Mouse (Mus musculus): ENCODE measurements at regions not wholly inside any gene's neighbourhood (a gene's known extent, or its start where the extent isn't known, plus 50 kb on each side); places are given as distances from the start of the nearest gene placed in this dataset.

- peak; percentile 83 to 85 for DNase-seq (ENCODE audit: low spot score in 2 of 2)
These were observed 66.7 kb downstream of the Rwdd3 start for GRCm38 (mm10) chr3:121104571-121105407.

DNA sequence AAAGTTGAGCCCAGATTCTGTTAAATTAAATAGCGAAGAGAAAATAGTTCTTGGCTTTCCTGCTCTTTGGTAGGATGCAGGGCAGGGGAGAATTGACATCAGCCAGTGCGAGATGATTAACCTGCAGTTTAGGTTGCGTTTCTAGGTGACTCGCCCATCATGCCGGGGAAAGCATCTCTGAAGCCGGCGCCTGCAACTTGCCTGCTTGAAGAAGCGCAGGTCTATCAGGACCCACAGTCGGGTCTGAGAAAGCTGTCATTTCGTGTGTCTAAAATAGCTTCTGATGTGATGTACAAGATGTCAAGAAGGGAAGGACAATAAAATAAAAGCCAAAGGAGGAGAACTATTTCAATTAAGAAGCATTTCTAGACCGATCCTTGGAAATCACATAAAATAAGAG, 68.6 kb downstream of the Rwdd3 start:
- DNase-seq (ENCODE audit: low spot score in 2 of 2), result no peak

- no peak for DNase-seq (ENCODE audit: low spot score in 2 of 2)
These were observed 69.4 kb downstream of the Rwdd3 start for GRCm38 (mm10) chr3:121102120-121102519.

DNA sequence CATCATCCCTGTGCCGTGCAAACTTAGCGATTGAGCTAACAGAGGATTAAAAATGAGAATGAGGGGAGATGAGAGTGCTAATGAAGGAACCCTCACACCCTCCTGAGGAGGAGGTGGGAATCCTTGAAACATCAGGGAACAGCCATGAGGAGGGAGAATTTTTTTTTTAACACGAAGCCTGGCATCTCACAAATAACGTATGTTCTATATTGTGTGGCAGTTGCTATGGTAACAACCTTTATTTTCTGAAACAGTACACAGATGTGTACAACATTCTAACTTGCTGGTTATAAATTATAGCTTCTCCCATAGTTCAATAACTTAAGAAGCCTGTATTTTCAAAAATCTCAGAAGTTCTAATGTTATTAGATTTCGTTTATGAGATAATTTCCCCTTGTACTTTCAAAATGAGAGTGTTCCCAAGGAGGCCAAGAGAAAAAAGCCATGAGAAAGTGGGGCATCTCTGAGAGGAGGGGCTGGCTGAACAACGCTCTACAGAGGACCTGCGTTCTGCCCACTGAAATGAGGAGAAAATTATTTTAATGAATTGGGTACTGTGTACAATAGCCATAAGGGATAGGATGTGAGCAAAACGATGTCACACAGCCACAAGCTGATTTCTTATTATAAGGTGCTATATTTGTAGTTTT, 71.2 kb downstream of the Rwdd3 start:
- DNase-seq (ENCODE audit: low spot score in 2 of 2), result no peak

DNA sequence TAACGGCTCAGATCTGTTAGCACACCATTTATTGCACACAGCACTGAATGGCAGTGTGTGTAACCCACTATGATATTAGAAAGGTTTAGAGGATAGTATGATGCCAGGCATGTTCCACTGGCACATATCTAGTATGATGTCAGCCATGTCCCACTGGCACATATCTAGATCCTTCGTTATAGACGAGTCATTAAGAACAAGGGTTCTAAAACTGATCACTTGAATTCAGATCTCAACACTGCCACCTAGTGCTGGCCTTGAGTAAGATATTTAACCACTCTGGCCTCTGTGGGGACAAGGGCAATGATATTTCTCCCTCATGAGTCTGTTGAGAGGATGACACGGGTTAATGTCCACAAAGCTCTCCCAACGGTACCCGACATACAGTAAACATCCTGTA, 78.0 kb downstream of the Rwdd3 start:
- peak in 1 of 2 experiments; percentile 45 for DNase-seq (ENCODE audit: low spot score in 2 of 2)

GRCm38 (mm10) chr3:121088724-121089123, 82.8 kb downstream of the Rwdd3 start:
- no peak for DNase-seq (ENCODE audit: low spot score in 2 of 2)

DNA sequence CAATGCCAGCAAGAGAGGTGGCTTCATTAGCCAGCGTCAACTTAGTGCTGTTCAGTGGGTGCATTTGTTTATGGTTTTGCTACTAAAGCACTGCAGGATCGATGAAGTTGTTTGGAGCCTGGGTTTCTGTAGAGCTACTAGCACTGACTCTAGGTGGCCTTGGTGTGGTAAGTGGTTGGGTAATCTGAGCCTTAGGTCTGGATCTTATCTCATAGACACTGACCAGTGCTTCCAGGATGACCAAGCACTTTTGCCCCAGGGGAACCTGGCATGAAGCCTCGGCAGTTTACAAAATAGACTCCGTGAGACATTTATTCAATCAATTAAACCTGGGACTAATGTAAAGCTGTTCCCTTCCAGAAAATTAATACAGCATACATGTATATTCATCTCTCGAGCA, 102.8 kb downstream of the Rwdd3 start:
- no peak for DNase-seq (ENCODE audit: low spot score in 2 of 2)

DNA sequence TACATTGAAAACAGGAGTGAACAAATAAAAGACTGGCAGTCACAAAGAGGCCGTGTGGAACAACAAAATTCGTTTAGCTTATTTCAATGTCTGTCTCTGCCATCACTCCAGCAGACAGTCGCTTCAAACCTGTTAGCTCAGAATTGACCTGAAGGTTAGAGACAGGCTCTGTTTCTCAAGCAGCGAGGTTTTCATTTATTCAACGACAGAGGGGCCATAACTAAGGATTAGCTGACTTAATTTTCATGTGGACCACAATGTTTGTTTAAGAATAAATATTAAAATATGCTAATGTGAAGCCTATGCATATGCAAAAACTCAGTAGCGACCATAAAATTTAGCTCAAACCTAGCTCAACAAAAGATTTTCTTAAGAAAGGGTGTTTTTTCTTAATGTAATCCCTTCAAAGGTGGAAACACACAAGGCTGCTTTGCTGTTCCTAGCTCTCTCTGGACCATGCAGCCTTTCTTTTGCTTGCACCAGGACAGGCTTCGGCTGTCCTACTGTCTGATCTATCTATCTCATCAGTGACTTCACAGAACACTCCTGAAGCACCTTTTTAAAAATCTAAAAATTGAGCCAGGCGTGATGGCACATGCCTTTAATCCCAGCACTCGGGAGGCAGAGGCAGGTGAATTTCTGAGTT, 135.5 kb downstream of the Rwdd3 start:
- DNase-seq (ENCODE audit: low spot score in 2 of 2), result no peak

DNA sequence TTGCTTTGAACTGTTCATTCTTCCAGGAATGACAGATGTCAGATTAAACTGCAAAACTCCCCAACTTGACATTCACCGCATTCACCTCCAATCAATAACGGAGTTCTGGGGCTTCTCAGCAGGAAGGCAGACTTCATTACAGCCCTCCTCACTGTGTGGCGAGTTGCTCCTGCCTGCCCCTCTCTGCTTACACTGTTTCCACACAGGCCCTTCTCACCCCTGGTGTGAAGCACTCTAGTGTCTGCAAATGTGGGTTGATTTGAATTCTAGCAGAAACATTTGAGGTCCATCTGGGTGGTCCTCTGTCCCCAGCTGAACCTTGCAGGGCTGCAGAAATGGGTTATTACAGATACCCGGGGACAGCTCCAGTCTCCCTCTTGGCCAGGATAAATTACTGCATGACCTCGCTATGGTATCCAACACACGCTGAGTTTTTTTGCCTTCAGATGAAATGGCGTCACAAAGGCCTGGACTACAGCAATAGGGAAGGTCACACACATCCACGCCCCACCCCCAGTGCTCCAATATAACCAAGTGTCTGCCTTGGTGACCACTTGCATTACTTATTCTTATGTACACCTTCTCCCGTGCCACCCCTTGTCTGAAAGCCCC, 145.8 kb downstream of the Rwdd3 start:
- DNase-seq (ENCODE audit: low spot score in 2 of 2), result no peak

GRCm38 (mm10) chr3:121024810-121025209, 146.7 kb downstream of the Rwdd3 start:
- DNase-seq (ENCODE audit: low spot score in 2 of 2), result no peak

- DNase-seq (ENCODE audit: low spot score in 2 of 2), result no peak
These were observed 150.2 kb downstream of the Rwdd3 start for GRCm38 (mm10) chr3:121021126-121021848.

DNA sequence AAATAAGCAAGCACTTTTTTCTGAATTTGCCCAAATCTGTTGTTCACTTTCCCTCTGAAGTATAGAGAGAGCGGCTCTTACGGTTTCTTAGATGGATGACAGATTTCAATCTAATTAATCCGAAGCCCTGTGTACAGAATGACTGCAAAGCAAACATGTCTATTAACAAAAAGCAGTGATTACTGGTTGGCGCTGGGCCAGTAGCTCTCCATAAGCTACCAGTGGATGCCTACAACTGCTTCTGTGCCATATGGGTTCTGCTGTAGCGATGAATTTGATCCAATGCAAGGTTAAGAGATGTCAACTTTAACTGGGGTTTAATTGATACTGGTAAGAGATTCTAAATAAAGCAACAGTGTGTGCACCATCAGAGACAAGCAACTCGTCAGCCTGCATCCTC, 162.3 kb downstream of the Rwdd3 start:
- DNase-seq (ENCODE audit: low spot score in 2 of 2), result peak; percentile 8 to 51

- DNase-seq (ENCODE audit: low spot score in 2 of 2), result peak; percentile 47 to 75
These were observed 187.8 kb downstream of the Rwdd3 start for GRCm38 (mm10) chr3:120983556-120984270.

GRCm38 (mm10) chr3:120982795-120983555, 188.5 kb downstream of the Rwdd3 start:
- no peak for DNase-seq (ENCODE audit: low spot score in 2 of 2)

- DNase-seq (ENCODE audit: low spot score in 2 of 2), result no peak
These were observed 189.3 kb downstream of the Rwdd3 start for GRCm38 (mm10) chr3:120982218-120982617.

DNA sequence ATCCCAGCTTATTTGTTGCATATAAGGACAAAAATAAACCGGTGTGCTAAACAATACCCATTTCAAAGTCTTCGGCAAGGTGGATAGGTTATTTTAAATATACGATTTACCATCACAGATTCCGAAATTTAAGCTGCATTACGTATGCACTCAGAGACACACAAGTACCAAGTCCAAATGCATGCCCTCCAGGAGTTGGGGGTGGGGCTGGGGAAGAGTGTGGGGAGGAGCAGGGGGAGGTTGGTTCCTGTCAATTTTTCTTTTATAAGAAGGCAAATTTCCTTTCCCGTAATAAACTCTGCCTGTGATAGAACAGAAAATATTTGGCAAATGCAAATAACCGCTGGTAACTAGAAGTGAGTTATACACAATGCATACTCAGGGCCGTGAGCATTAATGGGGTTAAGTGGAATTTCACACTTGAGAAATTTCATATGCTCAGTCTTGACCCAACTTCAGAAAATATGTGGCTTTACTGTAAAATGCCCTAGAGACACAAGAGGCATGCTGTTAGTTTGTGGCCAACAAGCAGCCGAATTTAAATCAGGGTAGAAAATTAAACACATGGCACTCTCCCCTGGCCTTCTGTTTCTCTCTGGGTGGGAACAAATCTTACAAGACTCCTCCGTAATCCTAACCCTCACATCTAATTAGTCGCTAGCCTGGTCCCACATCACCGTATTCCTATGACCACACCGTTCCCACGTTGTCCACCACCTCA, 200.6 kb downstream of the Rwdd3 start:
- DNase-seq (ENCODE audit: low spot score in 2 of 2), result no peak

DNA sequence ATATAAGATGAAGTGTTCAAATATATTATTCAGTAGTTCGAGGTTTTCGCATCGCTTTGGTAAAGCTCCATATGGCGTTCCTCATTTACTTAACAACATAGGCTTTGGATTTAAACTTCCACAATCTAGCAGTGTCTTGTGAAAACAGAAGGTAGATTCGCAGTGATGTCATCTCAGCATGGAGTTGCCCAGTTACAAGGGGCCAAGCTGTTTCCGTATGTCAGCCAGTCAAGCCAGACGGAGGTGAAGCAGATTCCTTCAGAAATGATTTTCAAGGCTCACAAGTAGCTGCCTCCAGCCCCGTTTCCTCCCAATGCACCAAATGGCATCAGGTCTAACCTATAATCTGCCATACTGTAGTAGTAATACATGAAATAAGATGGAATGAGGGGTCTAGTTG, 224.6 kb downstream of the Rwdd3 start:
- no peak for DNase-seq (ENCODE audit: low spot score in 2 of 2)

DNA sequence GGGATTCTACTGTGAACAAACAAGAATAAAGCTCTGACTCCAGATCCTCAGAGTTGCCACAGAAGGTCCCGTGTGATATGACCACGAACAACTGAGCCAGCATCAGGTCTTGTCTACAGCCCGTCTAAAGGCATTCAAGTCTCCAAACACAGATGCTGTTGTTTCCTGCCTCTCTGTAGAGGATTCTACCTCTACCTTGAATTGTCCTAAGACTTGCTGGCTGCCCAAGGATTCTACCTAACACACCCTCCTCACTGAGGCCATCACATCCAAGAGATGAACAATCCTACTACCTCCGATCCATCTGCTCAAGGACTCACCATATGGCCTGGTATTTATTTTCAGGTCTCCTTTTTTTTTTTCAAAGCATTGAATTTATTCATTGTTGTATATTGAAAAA, 237.1 kb downstream of the Rwdd3 start:
- DNase-seq (ENCODE audit: low spot score in 2 of 2), result no peak

DNA sequence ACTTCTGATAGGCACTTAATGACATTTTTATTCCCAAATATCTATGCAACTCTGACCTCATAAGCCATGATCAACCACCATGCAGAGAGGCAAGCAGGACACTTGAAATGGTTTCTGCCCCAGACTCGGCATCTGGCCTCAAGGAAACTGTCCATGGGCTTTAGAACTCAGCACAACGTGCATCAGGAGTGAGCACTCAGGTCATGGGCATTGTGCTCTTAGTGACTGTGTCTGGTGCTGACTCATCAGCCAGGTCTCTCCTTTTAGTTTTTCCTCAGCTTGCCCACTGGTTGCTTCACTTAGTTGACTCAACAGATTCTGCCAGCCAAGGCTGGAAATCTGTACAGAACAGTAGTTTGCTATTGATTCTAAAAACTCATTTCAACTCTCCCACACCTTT, 251.1 kb downstream of the Rwdd3 start:
- no peak for DNase-seq (ENCODE audit: low spot score in 2 of 2)

All from layer of hippocampus, adult 8-10 months (tissue).